Mouse (Mus musculus): ENCODE results near the gene Itga6.

- TF ChIP-seq UBTF (IDR thresholded peaks at IDR 0.05; ENCODE audit: borderline replicate concordance, insufficient read depth, low read depth, low read length) = no peak
- no peak for TF ChIP-seq TCF12 (IDR thresholded peaks at IDR 0.05; ENCODE audit: low read depth, low read length)
Observed at GRCm38 (mm10) chr2:71697408-71698336, 47.7 kb upstream of the Itga6 start.
